Mouse (Mus musculus): ENCODE results near the gene Fam222a. TPM values are rescaled to one million over a fixed set of nuclear protein-coding genes. Genes with fewer than 3 reads are reported as not detected.
A peak's percentile ranks its signal among the peaks of the same experiment; 100 is the strongest.

The Fam222a gene
- polyA plus RNA-seq, 1 experiment from 2014 or later: 4.1 TPM

DNA sequence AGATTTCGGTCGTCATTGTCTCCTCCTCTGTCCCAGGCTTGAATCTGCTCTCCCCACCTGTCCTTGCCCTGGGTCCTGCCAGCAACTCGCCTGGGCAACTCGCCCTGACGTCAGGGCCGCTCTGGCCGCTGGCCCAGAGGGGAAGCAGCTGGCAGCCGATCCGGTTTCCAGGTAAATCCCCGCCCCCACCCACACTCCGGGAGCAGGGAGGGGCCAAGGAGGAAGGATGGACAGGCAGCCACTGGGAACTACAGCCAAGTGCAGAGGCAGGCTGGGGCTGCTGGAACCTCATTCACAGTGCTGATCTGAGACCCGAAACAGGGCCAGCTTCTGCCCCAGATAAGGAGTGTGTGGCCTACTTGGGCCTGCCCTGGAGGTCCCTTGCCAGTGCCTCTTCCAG, 2.5 kb upstream of the Fam222a start:
- no peak for DNase-seq (ENCODE audit: extremely low spot score, low spot score)
- Histone ChIP-seq H3K4me1 (peaks cover 61% of the 10 kb centered on the region), H3K27me3 (ENCODE audit: poor library complexity, severe bottlenecking) (peaks cover 49% of the 10 kb centered on the region), H3K4me3 (peak overlapping the region; percentile 13; the same call in 1 of the 2 replicates), H3K9me3 (peaks cover 14% of the 10 kb centered on the region), H3K36me3 (replicated peaks) (no peaks in the 10 kb centered on the region), H3K27ac (peak overlapping the region; percentile 37; the same call in 1 of the 2 replicates)
- WGBS: 10% methylated on average over 12 of the region's 12 CpGs

DNA sequence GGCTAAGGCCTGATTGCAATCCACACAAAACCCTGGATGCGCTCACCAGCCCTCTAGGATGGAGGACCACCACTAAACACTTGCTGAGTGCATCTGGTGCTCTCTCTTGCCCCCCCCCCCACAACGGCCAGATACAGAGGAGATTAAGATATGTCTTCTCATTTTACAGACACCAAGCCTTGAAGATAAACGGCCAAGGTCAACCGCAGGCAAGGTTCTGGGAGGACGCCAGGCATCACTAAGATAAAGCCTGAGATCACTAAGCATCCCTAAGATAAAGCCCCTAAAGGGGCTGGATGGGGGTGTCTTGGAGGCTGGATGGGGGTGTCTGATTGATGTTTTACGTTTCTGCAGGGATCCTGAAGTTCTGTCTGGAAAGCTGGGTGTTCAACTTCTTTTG, 2.1 kb upstream of the Fam222a start:
- no peak for DNase-seq (ENCODE audit: extremely low spot score, low spot score)
- Histone ChIP-seq H3K36me3 (replicated peaks) (no peaks in the 10 kb centered on the region), H3K27me3 (ENCODE audit: poor library complexity, severe bottlenecking) (peaks cover 54% of the 10 kb centered on the region), H3K4me1 (peaks cover 61% of the 10 kb centered on the region), H3K9me3 (peaks cover 14% of the 10 kb centered on the region), H3K27ac (peak overlapping the region; percentile 37; the same call in 1 of the 2 replicates), H3K4me3 (no peak overlapping the region)
- WGBS: 79% methylated on average over 6 of the region's 6 CpGs

DNA sequence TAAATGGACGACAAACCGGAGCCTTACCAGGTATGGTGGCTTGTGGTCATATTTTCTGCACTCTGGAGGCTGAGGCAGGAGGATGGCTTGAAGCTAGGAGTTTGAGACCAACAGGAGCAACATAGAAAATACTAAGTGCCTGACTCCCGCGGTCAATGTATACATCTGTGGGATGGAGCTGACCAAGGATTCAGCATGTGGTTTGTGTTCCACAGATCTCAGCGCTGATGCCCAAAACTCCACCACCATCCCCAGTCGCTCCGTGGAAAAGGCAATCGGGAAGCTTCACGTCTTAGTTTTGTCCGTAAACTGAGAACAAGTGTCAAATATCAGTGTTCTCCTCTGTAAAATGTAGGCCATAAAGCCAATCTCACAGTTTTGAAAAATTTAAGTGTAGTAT, 1.4 kb upstream of the Fam222a start:
- H3K27me3 ChIP-seq (ENCODE audit: poor library complexity, severe bottlenecking): peaks cover 60% of the 10 kb centered on the region
- DNase-seq (ENCODE audit: extremely low spot score, low spot score): no peak
- peaks cover 14% of the 10 kb centered on the region for H3K9me3 ChIP-seq
- WGBS: 90% methylated on average over 10 of the region's 10 CpGs
- H3K4me3 ChIP-seq: peak overlapping the region; percentile 86
- no peaks in the 10 kb centered on the region for H3K36me3 ChIP-seq (replicated peaks)
- peaks cover 63% of the 10 kb centered on the region for H3K4me1 ChIP-seq
- H3K27ac ChIP-seq: no peak overlapping the region

DNA sequence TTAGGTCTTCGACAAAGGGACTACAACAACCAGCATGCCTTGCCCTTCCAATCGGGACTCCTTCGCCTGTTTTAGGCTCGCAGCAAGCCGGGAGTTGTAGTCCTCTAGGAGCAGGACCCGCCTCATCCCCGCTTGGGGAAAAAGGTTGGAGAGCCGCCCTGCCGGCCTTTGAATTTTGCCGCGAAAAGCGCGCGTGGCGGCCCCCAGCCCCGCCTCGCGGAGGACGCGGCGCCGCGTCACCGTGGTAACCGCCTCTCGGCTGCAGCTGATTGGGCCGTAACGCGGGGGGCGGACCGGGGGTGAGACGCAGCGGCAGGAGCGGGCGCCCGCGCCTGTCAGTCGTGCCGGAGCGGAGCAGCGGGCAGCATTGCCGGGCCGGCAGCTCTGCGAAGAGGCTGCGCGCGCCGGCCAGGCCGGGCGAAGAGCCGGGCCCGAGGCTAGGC, 720 bp upstream of the Fam222a start:
- H3K27ac ChIP-seq: peak overlapping the region; percentile 90
- H3K9me3 ChIP-seq: peaks cover 14% of the 10 kb centered on the region
- H3K4me3 ChIP-seq: peak overlapping the region; percentile 86
- under 1% methylated on average over 52 of the region's 52 CpGs for WGBS
- H3K27me3 ChIP-seq (ENCODE audit: poor library complexity, severe bottlenecking): peaks cover 65% of the 10 kb centered on the region
- DNase-seq (ENCODE audit: extremely low spot score, low spot score): peak; percentile 95
- H3K36me3 ChIP-seq (replicated peaks): no peaks in the 10 kb centered on the region
- peaks cover 69% of the 10 kb centered on the region for H3K4me1 ChIP-seq

DNA sequence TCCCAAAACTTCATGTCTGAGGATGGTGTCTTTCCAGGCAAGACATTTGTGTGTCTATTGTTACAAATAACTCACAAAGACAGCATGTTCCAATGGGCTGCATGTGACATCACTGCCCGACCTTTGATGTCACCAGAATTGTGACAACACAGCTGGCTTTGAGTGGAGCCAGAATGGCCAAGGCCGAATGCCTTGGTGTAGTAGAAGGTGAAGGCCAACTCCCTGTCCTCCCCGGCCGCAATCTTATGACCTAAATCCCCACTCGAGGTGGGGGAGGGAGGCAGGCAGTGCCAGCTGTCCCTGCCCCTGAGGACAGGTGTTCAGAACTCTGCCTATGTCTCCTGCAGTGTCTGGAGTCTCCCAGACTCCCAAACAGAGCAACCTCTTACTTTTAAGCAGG, 1.0 kb downstream of the Fam222a start:
- peaks cover 82% of the 10 kb centered on the region for H3K27me3 ChIP-seq (ENCODE audit: poor library complexity, severe bottlenecking)
- H3K27ac ChIP-seq: peak overlapping the region; percentile 90
- no peak for DNase-seq (ENCODE audit: extremely low spot score, low spot score)
- peaks cover 5% of the 10 kb centered on the region for H3K9me3 ChIP-seq
- H3K36me3 ChIP-seq (replicated peaks): no peaks in the 10 kb centered on the region
- WGBS: 27% methylated on average over 5 of the region's 5 CpGs
- peaks cover 86% of the 10 kb centered on the region for H3K4me1 ChIP-seq
- peak overlapping the region; percentile 86 for H3K4me3 ChIP-seq

DNA sequence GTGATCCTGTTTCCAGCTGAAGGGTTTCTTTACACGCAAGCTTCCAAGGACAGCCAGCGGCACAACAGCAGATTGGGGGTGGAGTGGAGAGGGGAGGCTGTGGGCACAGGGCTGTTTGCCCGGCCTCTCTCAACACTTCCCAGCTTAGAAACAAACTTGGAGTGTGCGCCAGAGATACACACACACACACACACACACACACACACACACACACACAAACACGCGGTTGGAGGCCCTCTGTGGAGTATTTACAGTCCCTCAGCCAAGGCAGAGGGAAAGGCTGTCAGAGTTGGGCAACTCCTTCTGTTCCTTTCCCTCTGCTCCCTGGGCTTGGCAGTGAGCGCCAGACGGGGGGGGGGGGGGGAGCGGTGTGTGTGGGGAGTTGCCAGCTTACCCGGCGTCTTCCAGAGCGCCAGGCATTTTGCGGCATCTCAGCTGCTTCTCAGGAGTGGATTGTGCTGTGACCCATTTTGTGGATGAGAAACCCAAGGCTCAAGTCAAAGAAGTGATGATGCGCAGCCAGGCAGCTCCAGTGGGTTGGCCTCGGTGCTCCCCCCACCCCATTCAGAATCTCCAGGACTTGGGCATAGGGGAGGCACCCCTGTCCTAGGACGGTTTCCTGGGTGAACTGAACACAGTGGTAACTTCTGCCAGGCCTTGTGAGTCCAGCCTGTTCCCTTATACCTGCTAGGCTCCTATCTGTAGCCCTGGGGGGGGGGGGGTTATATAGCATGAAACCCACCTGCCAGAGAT, 2.3 kb downstream of the Fam222a start:
- peaks cover 94% of the 10 kb centered on the region for H3K4me1 ChIP-seq

DNA sequence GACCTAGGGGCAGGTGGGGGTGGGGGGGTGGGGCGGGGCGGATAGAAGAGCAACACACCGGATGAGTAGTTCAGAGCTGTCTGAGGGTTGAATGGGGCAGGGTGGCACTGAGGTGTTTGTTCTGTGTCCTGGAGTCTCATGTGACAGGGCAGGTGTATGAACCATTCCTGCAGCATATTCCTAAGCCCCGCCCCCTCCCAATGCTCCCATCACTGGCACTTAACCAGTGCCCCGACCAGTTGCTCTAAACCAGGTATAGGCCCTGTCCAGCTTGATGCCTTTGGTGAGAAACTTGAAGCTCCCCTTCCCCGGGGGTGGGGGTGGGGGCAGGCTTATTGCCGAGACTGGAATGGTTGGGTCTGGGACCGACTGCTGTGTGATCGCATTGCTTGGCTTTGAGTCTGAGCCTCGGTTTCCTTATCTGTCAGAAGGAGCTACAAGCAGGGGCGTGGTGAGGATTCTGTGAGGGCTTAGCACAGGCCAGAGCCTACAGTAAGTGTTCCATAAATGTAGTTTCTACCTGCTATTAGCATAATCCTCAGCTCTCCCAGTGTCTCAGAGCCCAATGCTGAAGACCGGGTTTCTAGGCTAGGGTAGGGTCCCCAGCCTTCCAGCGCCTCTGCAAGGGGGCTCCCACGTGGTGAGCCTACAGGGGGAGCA, 3.1 kb downstream of the Fam222a start:
- 1% methylated on average over 14 of the region's 14 CpGs for WGBS
- peak; percentile 37 for DNase-seq (ENCODE audit: extremely low spot score, low spot score)
- H3K27ac ChIP-seq: peak overlapping the region; percentile 82
- H3K36me3 ChIP-seq (replicated peaks): peaks cover 6% of the 10 kb centered on the region; the same call in 1 of the 2 replicates
- H3K9me3 ChIP-seq: no peaks in the 10 kb centered on the region
- peaks cover 95% of the 10 kb centered on the region for H3K4me1 ChIP-seq
- peak overlapping the region; percentile 86 for H3K4me3 ChIP-seq
- H3K27me3 ChIP-seq (ENCODE audit: poor library complexity, severe bottlenecking): peaks cover 80% of the 10 kb centered on the region

More for the DNA sequence above, 2.3 kb downstream of the Fam222a start:
- Histone ChIP-seq H3K27ac (peak overlapping the region; percentile 90), H3K4me3 (peak overlapping the region; percentile 86), H3K9me3 (no peaks in the 10 kb centered on the region), H3K27me3 (ENCODE audit: poor library complexity, severe bottlenecking) (peaks cover 80% of the 10 kb centered on the region), H3K36me3 (replicated peaks) (no peaks in the 10 kb centered on the region)
- no peak for DNase-seq (ENCODE audit: extremely low spot score, low spot score)
- WGBS: 31% methylated on average over 14 of the region's 16 CpGs

DNA sequence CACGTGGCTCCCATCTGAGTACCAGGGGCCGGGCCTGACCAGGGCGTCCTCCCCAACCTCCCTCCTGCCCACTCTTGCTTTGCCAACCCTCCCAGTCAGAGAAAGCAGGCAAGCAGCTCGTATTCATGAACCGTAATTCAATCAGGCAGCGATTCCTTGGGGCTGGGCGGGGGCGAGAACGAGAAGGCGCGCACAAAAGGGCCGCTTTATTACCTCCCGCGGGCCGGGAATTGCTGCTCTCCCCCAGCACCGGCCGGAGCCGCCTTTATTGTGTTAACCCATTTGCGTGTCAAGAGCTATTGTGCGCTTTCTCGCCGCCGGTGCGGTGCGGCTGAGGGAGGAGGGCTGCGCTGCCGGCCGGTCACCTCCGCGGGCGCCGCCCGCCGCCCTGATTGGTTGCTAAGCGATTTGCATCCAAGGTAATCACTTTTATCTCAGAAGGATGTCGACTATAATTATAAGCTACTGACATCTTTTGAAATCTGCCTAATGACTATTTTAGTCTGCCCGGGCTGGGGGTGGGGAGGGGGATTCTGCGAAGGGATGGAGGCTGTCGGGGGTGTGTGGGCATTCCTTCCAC, 3.7 kb downstream of the Fam222a start:
- peaks cover 100% of the 10 kb centered on the region for H3K4me1 ChIP-seq
- peak overlapping the region; percentile 86 for H3K4me3 ChIP-seq
- H3K27ac ChIP-seq: peak overlapping the region; percentile 82
- peaks cover 80% of the 10 kb centered on the region for H3K27me3 ChIP-seq (ENCODE audit: poor library complexity, severe bottlenecking)
- DNase-seq (ENCODE audit: extremely low spot score, low spot score): peak; percentile 85
- peaks cover 12% of the 10 kb centered on the region for H3K36me3 ChIP-seq (replicated peaks)
- H3K9me3 ChIP-seq: no peaks in the 10 kb centered on the region
- WGBS: under 1% methylated on average over 39 of the region's 39 CpGs

DNA sequence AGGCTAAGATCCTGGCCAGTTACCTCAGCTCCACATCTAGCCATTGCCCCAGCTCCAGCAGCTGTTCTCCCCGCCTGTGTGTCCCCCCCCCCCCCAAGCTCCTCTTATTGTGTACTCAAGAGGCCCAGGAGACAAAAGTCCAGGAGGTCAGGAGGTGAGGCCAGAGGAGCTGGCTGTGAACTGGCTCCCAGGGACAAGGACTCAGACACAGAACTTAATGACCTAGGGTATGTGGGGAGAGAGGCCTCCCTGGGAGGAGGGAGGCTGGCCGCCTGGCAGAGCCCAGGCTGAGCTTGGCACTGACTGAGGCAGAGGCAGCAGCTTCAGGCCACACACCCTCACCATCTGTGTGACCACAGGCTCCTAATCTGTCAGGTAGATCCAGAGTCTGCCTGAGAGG, 5.2 kb downstream of the Fam222a start:
- H3K27ac ChIP-seq: peak overlapping the region; percentile 82
- H3K36me3 ChIP-seq (replicated peaks): peaks cover 17% of the 10 kb centered on the region
- H3K9me3 ChIP-seq: no peaks in the 10 kb centered on the region
- peak overlapping the region; percentile 86 for H3K4me3 ChIP-seq
- DNase-seq (ENCODE audit: extremely low spot score, low spot score): no peak
- peaks cover 99% of the 10 kb centered on the region for H3K4me1 ChIP-seq
- peaks cover 83% of the 10 kb centered on the region for H3K27me3 ChIP-seq (ENCODE audit: poor library complexity, severe bottlenecking)
- 13% methylated on average over 2 of the region's 2 CpGs for WGBS

DNA sequence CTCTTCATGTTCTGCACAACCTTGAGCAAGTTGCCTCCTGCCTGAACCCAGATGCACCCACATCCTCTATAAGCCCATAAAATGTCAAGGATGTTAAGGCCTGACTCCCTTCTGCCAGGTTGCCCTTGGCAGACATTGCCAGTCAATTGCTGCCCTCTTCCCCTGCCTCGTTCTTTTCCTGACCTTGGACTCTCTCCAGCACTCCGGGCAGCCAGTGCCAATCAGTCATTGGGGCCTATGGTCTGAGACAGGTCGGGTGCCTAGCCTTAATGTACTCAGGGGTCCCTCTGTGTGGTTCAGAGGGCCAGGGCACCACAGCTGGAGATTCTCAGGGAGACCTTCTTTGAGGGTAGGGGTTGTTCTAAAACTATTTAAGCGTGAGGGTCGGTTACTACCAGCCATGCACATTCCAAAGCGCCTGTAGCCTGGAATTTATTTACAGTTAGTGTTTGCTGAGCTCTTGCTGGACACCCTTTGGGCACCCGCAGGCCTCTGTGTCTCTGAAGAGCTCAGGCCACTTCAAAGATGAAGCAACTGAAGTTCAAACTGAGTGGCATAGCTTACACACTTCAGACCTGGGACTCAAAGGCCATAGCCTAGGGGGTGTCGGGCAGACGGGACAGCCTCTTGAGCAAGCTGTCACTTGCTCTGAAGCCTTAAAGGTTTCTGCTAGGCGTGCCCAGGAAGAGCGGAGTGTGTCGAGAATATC, 6.3 kb downstream of the Fam222a start:
- no peak for DNase-seq (ENCODE audit: extremely low spot score, low spot score)
- no peaks in the 10 kb centered on the region for H3K9me3 ChIP-seq
- peaks cover 98% of the 10 kb centered on the region for H3K4me1 ChIP-seq
- peaks cover 73% of the 10 kb centered on the region for H3K27me3 ChIP-seq (ENCODE audit: poor library complexity, severe bottlenecking)
- peaks cover 17% of the 10 kb centered on the region for H3K36me3 ChIP-seq (replicated peaks)
- H3K27ac ChIP-seq: peak overlapping the region; percentile 73; the same call in 1 of the 2 replicates
- H3K4me3 ChIP-seq: 0 out of 2 replicates have a peak overlapping the region, but pooled peaks have one; percentile 16
- WGBS: 73% methylated on average over 12 of the region's 12 CpGs

DNA sequence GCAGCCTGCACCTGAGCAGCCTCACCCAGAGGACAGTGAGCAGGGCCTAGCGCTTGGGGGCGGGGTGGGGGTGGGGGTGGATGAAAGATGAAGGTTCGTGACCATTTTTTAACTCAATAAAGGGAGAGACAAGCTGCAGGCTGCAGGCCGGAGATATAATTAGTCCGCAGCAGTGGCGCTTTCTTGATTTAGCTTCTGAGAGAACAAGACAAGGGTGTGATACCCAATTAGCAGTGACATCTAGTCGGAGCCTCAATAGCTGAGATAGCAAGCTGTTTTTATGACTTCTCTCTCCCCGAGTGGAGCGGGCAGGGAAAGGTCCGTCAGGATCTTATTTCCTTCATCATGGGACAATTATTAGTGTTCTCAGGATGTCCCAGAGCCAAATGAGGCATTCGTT, 7.2 kb downstream of the Fam222a start:
- Histone ChIP-seq H3K27me3 (ENCODE audit: poor library complexity, severe bottlenecking) (peaks cover 64% of the 10 kb centered on the region), H3K4me3 (peak overlapping the region; percentile 16; the same call in 1 of the 2 replicates), H3K4me1 (peaks cover 98% of the 10 kb centered on the region), H3K27ac (peak overlapping the region; percentile 73), H3K9me3 (no peaks in the 10 kb centered on the region), H3K36me3 (replicated peaks) (peaks cover 27% of the 10 kb centered on the region)
- WGBS: 34% methylated on average over 11 of the region's 11 CpGs
- no peak for DNase-seq (ENCODE audit: extremely low spot score, low spot score)

DNA sequence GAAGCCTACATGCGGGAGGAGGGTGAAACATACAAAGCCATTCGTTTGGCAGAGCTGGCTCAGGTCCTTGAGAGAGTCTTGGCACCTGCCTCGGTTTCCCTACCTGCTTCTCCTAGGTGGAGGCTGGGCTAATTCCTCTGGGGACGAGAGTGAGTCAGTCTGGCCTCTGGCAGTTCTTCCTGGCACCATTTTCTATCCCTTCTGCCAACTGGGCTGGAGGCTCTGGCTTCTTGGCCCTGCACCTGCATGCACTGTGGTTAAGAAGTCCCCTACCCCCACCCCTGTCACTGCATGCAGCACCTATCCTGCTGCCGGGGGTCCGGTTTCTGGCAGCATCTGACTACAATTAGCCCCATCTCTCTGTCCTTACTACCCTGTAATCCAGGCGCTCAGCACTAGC, 7.7 kb downstream of the Fam222a start:
- H3K4me1 ChIP-seq: peaks cover 95% of the 10 kb centered on the region
- 79% methylated on average over 7 of the region's 7 CpGs for WGBS
- DNase-seq (ENCODE audit: extremely low spot score, low spot score): no peak
- peaks cover 60% of the 10 kb centered on the region for H3K27me3 ChIP-seq (ENCODE audit: poor library complexity, severe bottlenecking)
- no peaks in the 10 kb centered on the region for H3K9me3 ChIP-seq
- H3K27ac ChIP-seq: peak overlapping the region; percentile 73
- no peak overlapping the region for H3K4me3 ChIP-seq
- peaks cover 30% of the 10 kb centered on the region for H3K36me3 ChIP-seq (replicated peaks)
